Mouse (Mus musculus): ENCODE data around the gene Tha1. TPM values are rescaled to one million over a fixed set of nuclear protein-coding genes. Genes with fewer than 3 reads are reported as not detected.

The Tha1 gene
- polyA plus RNA-seq, 1 experiment from 2014 or later: 6.6 TPM

DNA sequence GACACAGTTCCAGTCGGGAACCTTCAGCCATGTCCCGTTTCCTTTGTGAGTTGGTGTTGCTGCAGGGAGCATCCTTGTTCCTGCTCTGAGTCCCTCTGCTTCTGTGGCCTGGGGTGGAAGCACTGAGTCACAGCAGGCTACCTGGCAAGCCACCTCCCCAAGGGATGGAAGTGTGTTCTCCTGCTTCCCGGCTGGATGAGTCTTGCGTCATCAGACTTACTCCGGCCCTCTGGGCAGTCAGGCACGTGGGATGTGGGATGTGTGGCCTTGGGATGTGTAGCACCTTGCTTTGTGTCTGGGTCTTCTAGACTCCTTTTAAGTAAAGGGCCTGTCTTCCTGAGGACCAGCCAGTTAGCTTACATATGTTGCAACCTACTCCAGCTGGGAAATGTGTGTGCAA, 6.4 kb upstream of the Tha1 start:
- H3K4me2 ChIP-seq (ENCODE audit: low read depth, low read length): no peak overlapping the region
- H3K4me1 ChIP-seq (ENCODE audit: insufficient read depth): peaks cover 51% of the 10 kb centered on the region
- no peaks in the 10 kb centered on the region for H3K27me3 ChIP-seq (ENCODE audit: insufficient read depth, low read length)
- WGBS (ENCODE audit: insufficient replicate concordance): 73% methylated on average over 6 of the region's 6 CpGs
- H3K27ac ChIP-seq (ENCODE audit: low read depth): peak overlapping the region; percentile 95
- H3K9me3 ChIP-seq (ENCODE audit: low read length): no peaks in the 10 kb centered on the region
- no peaks in the 10 kb centered on the region for H3K36me3 ChIP-seq (replicated peaks; ENCODE audit: insufficient read depth, low read length)
- DNase-seq (no peak), ATAC-seq (no peak)
- no peak overlapping the region for H3K4me3 ChIP-seq (ENCODE audit: low read depth, low read length)
- no peak for TF ChIP-seq CTCF (IDR thresholded peaks at IDR 0.05; ENCODE audit: low read depth)
- TF ChIP-seq EP300 (IDR thresholded peaks at IDR 0.05; ENCODE audit: low read depth): no peak
- H3K9ac ChIP-seq (replicated peaks): no peak overlapping the region

DNA sequence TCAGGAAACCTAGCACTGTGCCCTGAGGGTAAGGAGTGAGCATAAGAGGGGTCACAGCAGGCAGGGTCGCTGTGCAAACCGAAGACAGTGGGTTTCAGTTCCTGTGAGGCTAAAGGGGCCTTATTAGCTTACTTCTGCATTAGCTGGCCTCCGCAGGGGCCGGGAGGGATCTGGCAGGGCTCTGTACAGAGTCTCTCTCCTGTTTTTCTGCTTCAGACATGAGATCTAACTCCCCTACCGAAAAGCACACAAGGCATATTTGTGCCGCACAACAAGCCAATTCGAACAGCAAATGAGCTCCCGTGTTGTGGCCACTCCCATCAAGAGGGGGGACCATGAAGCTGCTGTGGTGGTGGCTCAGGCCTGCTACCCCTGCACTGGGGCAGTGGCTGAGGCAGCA, 5.6 kb upstream of the Tha1 start:
- 17% methylated on average over 8 of the region's 8 CpGs for WGBS (ENCODE audit: insufficient replicate concordance)
- peak overlapping the region; percentile 57 for H3K9ac ChIP-seq (replicated peaks)
- no peak for TF ChIP-seq EP300 (IDR thresholded peaks at IDR 0.05; ENCODE audit: low read depth)
- TF ChIP-seq CTCF (IDR thresholded peaks at IDR 0.05; ENCODE audit: low read depth): no peak
- DNase-seq (no peak), ATAC-seq (peak; percentile 1; the same call in 1 of the 2 replicates)
- peaks cover 51% of the 10 kb centered on the region for H3K4me1 ChIP-seq (ENCODE audit: insufficient read depth)
- H3K4me3 ChIP-seq (ENCODE audit: low read depth, low read length): no peak overlapping the region
- H3K9me3 ChIP-seq (ENCODE audit: low read length): no peaks in the 10 kb centered on the region
- H3K27ac ChIP-seq (ENCODE audit: low read depth): peak overlapping the region; percentile 95
- no peaks in the 10 kb centered on the region for H3K36me3 ChIP-seq (replicated peaks; ENCODE audit: insufficient read depth, low read length)
- H3K4me2 ChIP-seq (ENCODE audit: low read depth, low read length): peak overlapping the region; percentile 42
- no peaks in the 10 kb centered on the region for H3K27me3 ChIP-seq (ENCODE audit: insufficient read depth, low read length)

DNA sequence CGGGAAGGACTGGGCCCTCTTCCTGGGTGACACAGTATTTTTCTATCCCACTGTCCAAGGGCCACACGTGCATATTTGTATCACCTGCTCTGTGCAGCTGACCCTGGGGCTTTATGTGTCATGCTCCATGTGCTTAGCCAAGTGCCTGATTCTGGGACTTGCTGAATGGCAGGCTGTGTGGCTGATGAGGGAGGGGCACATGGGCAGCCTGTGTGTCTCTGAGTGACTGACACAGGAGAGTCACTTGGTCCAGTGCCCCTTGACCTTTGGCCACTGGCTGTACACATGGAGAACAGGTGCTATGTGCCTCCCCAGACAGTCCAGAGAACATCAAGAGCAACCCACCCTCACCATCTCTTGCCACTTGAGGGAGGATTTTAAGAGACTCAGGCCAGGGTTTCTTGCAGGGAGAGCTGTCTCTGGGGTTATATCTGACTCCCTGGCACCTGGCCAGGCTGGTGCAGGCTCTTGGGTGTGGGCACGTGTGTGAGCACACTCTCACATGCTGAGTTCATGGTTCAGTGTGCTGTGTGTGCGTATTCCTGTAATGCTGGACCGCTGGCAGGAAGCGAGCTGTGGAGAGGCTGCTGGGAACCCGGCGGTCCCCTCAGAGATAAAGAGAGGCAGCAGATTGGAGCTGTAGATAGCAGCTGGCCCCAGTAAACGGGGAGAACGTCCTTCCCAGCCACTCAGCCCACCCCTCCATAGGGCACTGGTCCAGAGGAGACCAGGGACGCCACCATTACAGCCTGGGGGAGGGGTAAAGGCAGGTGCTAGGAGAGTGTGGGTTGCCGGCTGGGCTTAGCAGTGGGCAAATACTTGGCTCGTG, 4.8 kb upstream of the Tha1 start:
- Histone ChIP-seq H3K4me3 (ENCODE audit: low read depth, low read length) (no peak overlapping the region), H3K9ac (replicated peaks) (peak overlapping the region; percentile 57), H3K9me3 (ENCODE audit: low read length) (no peaks in the 10 kb centered on the region), H3K4me2 (ENCODE audit: low read depth, low read length) (peak overlapping the region; percentile 42), H3K4me1 (ENCODE audit: insufficient read depth) (peaks cover 54% of the 10 kb centered on the region), H3K27ac (ENCODE audit: low read depth) (peak overlapping the region; percentile 95), H3K27me3 (ENCODE audit: insufficient read depth, low read length) (no peaks in the 10 kb centered on the region), H3K36me3 (replicated peaks; ENCODE audit: insufficient read depth, low read length) (no peaks in the 10 kb centered on the region)
- peak; percentile 80 for DNase-seq
- WGBS (ENCODE audit: insufficient replicate concordance): 6% methylated on average over 13 of the region's 13 CpGs
- TF ChIP-seq EP300 (IDR thresholded peaks at IDR 0.05; ENCODE audit: low read depth) (peak; percentile 56; the same call in 1 of the 2 replicates), CTCF (IDR thresholded peaks at IDR 0.05; ENCODE audit: low read depth) (no peak)
- peak; percentile 85 for ATAC-seq

DNA sequence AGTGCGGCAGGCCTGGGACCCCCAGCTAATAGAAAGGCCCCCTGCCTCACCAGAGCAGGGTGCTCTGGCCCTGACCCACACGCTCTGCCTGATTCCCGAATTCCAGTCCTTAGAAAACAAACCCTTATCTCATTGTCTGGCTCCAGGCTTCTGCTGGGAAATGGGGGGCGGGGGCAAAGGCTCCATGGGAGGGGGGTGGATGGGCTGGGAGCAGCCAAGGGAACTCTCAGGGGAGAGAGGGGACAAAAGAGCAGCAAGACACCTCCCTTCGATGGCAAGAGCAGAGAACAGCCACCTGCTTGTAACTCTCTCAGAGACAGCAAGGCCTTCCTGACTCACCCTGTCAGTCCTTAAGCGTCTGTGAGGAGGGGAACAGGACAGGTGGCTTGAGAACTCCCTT, 2.4 kb upstream of the Tha1 start:
- TF ChIP-seq CTCF (IDR thresholded peaks at IDR 0.05; ENCODE audit: low read depth) (no peak), EP300 (IDR thresholded peaks at IDR 0.05; ENCODE audit: low read depth) (no peak)
- Histone ChIP-seq H3K4me3 (ENCODE audit: low read depth, low read length) (no peak overlapping the region), H3K4me1 (ENCODE audit: insufficient read depth) (peaks cover 60% of the 10 kb centered on the region), H3K9ac (replicated peaks) (no peak overlapping the region), H3K27ac (ENCODE audit: low read depth) (0 out of 2 replicates have a peak overlapping the region, but pooled peaks have one; percentile 41), H3K4me2 (ENCODE audit: low read depth, low read length) (no peak overlapping the region), H3K36me3 (replicated peaks; ENCODE audit: insufficient read depth, low read length) (no peaks in the 10 kb centered on the region), H3K27me3 (ENCODE audit: insufficient read depth, low read length) (no peaks in the 10 kb centered on the region), H3K9me3 (ENCODE audit: low read length) (no peaks in the 10 kb centered on the region)
- ATAC-seq (no peak), DNase-seq (no peak)
- WGBS (ENCODE audit: insufficient replicate concordance): 64% methylated on average over 5 of the region's 6 CpGs

DNA sequence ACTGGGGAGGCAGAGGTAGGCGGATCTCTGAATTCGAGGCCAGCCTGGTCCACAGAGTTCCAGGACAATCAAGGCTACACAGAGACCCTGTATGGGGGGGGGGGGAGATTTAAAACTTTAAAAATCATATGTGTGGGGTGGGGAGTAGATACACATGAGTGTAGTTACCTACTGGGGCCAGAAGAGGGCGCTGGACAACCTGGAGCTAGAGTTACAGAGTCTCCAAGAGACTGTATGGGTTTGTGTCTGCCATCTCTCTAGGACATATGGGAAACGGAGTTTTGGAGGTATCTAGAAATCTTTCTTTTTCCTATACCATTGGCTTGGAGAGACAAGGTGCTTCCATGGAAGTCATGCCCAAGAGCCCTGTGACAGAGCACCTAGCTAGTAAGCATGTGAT, 1.1 kb upstream of the Tha1 start:
- DNase-seq: no peak
- H3K9ac ChIP-seq (replicated peaks): no peak overlapping the region
- WGBS (ENCODE audit: insufficient replicate concordance): 63% methylated on average over 4 of the region's 4 CpGs
- H3K9me3 ChIP-seq (ENCODE audit: low read length): no peaks in the 10 kb centered on the region
- H3K27ac ChIP-seq (ENCODE audit: low read depth): no peak overlapping the region
- ATAC-seq: no peak
- H3K27me3 ChIP-seq (ENCODE audit: insufficient read depth, low read length): no peaks in the 10 kb centered on the region
- no peaks in the 10 kb centered on the region for H3K36me3 ChIP-seq (replicated peaks; ENCODE audit: insufficient read depth, low read length)
- no peak overlapping the region for H3K4me3 ChIP-seq (ENCODE audit: low read depth, low read length)
- no peak for TF ChIP-seq EP300 (IDR thresholded peaks at IDR 0.05; ENCODE audit: low read depth)
- TF ChIP-seq CTCF (IDR thresholded peaks at IDR 0.05; ENCODE audit: low read depth): peak; percentile 69
- H3K4me1 ChIP-seq (ENCODE audit: insufficient read depth): peaks cover 57% of the 10 kb centered on the region
- no peak overlapping the region for H3K4me2 ChIP-seq (ENCODE audit: low read depth, low read length)

DNA sequence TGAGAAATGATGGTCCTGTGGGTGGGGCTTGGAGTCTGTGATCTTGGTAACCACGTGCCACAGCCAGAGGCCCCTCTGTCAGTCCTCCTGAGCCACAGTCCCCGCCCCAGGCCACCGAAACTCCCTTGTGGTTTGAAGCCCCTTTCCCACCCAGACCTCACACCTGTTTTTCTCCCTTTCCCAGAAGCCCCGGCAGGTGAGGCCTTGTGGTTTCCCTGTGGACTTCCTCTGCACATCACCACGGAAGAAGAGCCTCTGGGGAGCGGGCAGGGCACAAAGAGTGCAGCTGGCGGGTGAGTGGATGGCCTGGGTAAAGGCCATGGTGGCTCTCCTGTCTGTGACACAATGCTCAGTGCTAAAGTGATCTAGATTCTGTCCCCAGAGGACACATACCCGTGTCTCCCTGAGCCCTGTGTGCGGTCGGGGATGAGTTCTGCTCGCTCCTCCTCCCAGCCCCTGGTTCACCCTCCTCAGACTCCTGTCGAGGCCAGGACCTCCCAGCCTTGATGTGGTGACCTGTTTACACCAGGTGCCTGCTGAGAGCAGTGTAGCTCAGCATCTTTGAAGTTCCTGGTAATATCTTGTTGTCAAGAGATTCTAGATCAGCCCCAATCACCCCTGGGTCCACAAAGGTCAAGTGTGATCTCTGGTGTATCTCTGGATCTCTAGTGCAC, 1.2 kb downstream of the Tha1 start:
- 37% methylated on average over 12 of the region's 12 CpGs for WGBS (ENCODE audit: insufficient replicate concordance)
- Histone ChIP-seq H3K9ac (replicated peaks) (no peak overlapping the region), H3K27me3 (ENCODE audit: insufficient read depth, low read length) (no peaks in the 10 kb centered on the region), H3K4me1 (ENCODE audit: insufficient read depth) (peaks cover 34% of the 10 kb centered on the region), H3K4me3 (ENCODE audit: low read depth, low read length) (no peak overlapping the region), H3K9me3 (ENCODE audit: low read length) (no peaks in the 10 kb centered on the region), H3K36me3 (replicated peaks; ENCODE audit: insufficient read depth, low read length) (no peaks in the 10 kb centered on the region), H3K27ac (ENCODE audit: low read depth) (no peak overlapping the region), H3K4me2 (ENCODE audit: low read depth, low read length) (peak overlapping the region; percentile 71)
- peak; percentile 59 for DNase-seq
- ATAC-seq: no peak
- no peak for TF ChIP-seq EP300 (IDR thresholded peaks at IDR 0.05; ENCODE audit: low read depth)
- no peak for TF ChIP-seq CTCF (IDR thresholded peaks at IDR 0.05; ENCODE audit: low read depth)

Measured in liver, postnatal 0 days (tissue).